Mouse (Mus musculus) layer of hippocampus, adult 18-20 months (tissue): ENCODE measurements around the gene Vegfa. TPM values are rescaled to one million over a fixed set of nuclear protein-coding genes. Genes with fewer than 3 reads are reported as not detected.

ENCODE experiments used
- DNase-seq, 2 experiments: peaks; one replicate each; pipeline ENCODE4 v3.0.0; 2022; ENCODE audit warnings: low spot score in 2 of 2
- total RNA-seq, 2 experiments: library from RNA; stranded (reverse); gene quantifications; 2 replicates each; pipeline ENCODE4 v1.2.3; 2021

Vegfa gene
- total RNA-seq, 2 experiments from 2014 or later: 61.8 to 68.9 TPM

GRCm38 (mm10) chr17:46052146-46052545, 20.0 kb upstream of the Vegfa start:
- DNase-seq: no peak

- DNase-seq: no peak
Measured at GRCm38 (mm10) chr17:46051356-46051755, 19.2 kb upstream of the Vegfa start.

- no peak for DNase-seq
Measured at GRCm38 (mm10) chr17:46049567-46049966, 17.4 kb upstream of the Vegfa start.

DNA sequence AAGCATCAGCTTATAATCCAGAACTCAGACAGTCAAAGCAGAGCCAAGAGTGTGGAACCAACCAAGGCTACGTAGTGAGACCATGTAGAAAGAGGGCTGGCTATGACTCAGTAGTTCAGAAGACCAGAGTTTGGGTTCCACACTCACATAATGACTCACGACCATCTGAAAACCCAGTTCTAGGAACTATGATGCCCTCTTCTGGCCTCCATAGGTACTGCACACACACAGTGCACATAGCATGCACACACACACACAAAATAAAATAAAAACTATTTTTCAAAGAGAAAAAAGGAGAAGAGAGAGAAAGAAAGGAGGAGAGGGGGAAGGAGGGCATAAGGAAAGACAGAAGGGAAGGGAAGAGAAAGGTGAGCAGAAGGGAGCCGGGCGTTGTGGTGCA, 16.0 kb upstream of the Vegfa start:
- DNase-seq: no peak

- DNase-seq: no peak
Measured at GRCm38 (mm10) chr17:46045742-46046141, 13.6 kb upstream of the Vegfa start.

DNA sequence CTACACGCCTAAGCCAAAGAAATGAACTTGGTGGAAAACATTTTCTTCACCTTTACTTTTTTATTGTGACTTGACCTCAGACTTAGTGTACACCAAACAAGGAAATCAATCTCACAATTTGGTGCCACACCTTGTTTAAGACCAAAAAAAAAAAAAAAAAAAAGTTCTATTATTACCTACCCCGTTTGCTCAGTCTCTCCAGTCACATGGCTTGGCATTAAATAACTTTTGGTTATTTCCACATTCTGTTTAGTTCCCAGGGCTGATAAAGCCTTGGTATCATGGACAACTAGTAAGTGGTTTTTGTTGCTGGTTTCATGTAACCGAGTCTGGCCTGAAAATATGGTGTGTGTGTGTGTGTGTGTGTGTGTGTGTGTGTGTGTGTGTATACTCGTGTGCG, 12.8 kb upstream of the Vegfa start:
- no peak for DNase-seq

GRCm38 (mm10) chr17:46042158-46042557, 10.0 kb upstream of the Vegfa start:
- DNase-seq: no peak

- no peak for DNase-seq
Measured at GRCm38 (mm10) chr17:46041679-46042078, 9.5 kb upstream of the Vegfa start.

DNA sequence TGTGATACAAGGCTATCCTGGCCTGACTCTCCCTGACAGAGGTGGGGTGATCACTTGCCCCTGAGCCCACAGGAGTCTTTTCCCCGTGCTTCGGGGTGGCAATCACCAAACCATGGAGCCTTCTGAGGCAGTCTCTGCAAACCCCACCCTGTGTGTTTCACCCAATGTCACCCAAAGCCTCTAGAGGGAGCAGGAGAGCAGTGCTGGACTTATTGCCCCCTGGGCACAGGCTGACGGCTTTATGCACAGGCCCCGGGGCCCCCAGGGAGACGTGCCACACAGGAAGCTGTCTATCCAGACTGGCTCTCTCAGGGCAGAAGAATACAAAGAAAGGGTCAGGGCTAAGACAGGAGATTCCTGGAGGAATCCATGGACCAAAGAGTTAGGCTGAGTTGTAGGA, 9.1 kb upstream of the Vegfa start:
- DNase-seq: peak in 1 of 2 experiments; percentile 25

- DNase-seq: no peak
Measured at GRCm38 (mm10) chr17:46040561-46040960, 8.4 kb upstream of the Vegfa start.

DNA sequence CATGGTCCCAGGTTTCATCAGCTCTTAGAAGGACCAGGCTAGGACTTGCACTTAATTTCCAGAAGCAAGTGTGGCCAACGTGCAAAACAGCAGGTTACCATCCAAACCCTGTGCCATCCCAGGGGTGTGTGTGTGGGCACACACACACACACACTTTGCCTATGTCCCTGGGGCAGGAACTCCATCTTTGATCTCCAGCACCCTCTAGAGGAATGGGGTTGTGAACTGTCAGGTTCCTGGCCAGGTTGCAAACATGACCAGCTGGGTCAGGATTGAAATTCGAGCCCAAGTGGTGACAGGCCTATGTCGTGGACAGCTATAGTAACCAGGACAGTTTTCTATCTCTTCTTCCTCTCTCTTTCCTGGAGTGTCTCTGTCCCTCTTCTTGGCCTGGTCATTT, 6.7 kb upstream of the Vegfa start:
- no peak for DNase-seq

- DNase-seq: no peak
Measured at GRCm38 (mm10) chr17:46036400-46036799, 4.2 kb upstream of the Vegfa start.

DNA sequence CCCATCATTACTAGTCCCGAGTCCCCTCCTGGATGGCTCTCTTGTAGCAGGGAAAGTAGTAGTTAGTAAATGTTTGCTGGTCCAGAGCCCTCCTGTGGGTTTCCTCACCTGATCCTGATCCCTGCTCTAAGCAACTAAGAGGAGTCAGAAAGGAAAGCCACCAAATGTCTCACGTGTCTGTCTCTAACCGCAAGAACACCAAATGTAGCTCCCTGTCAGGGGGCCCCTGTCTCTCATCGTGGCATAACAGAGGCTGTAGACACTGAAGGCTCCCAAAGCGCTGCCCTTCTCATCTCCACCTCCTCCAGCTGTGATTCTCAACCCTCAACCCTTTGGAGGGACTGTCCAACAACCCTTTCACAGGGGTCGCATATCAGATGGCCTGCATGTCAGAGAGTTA, 1.9 kb upstream of the Vegfa start:
- no peak for DNase-seq

DNA sequence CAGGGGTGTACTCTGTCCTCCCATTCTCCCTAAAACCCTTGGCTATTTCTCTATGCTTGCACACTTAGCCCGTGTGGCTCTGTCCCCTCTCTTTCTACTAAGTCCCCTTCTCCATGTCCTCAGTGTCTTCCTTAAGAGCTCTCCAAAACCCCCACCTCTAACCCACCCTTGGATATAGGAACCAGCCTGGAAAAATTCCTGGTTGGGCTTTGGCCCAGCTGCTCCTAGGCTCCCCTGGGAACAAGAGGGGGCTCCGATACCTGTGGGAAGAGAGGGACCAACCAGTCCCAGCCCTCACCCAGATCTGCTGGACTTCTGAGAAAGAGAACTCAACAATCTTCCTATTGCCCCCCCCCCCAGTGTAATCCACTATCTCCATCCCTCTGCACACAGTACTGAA, 1.4 kb upstream of the Vegfa start:
- no peak for DNase-seq

- DNase-seq: no peak
Measured at GRCm38 (mm10) chr17:46033122-46033521, 953 bp upstream of the Vegfa start.

- DNase-seq: peak in 1 of 2 experiments; percentile 50
Measured at GRCm38 (mm10) chr17:46031621-46032211, 453 bp downstream of the Vegfa start.

DNA sequence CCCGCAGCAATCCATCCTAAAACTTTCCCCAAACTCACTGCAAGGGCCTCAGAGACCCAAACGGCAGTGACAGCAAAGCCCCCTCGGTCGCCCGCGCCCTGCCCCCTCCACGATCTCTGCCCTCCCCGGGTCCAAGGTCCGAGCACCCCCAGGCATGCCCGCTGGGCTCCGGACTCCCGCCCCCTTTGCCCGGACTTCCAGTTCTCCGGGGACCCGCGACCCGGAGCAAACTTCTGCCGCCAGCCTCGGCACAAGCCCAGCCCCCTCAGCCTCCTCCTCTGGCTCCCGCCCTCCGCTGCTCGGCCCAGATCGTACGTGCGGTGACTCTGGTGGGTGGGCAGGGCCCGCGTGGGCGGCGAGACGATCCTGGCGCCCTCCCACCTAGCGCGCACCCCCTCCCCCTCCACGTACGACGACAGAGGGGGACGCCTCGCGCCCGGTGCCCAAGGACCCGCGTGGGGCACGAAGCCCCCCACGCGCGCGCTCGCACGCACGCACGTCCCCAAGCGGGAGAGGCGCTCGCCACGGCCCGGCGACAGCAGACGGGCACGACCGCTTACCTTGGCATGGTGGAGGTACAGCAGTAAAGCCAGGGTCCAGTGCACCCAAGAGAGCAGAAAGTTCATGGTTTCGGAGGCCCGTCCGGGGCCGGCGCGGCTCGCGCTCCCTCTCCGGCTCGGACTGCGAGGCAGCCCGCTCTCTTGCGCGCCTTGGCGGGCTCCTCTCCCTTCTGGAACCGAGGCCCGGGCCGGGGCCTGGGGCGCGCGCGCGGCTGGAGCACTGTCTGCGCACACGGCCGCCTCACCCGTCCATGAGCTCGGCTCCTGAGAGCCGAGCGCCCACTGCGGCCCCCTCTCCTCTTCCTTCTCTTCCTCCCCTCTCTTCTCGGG, 1.2 kb downstream of the Vegfa start:
- DNase-seq: peak; percentile 39 to 53

DNA sequence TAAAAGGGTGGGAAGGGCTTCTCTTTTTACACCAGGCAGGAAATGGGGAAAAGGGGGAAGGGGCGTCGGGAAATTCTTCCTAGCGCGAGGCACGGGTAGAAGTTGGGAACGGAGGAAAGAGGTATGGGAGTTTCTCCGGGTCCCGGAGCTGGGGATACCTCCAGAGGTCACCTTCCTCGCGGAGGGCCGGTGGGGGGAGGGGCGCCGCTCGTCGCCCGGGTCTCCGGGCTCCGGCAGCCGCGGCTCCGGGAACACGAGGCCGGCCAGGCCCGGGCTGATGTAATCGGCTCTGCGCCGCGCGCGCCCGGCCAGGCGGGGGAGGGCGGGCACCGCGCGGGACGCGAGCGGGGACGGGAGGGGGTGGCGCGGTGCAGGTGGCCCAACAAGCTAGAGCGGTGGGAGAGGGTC, 1.8 kb downstream of the Vegfa start:
- peak in 1 of 2 experiments; percentile 28 for DNase-seq

DNA sequence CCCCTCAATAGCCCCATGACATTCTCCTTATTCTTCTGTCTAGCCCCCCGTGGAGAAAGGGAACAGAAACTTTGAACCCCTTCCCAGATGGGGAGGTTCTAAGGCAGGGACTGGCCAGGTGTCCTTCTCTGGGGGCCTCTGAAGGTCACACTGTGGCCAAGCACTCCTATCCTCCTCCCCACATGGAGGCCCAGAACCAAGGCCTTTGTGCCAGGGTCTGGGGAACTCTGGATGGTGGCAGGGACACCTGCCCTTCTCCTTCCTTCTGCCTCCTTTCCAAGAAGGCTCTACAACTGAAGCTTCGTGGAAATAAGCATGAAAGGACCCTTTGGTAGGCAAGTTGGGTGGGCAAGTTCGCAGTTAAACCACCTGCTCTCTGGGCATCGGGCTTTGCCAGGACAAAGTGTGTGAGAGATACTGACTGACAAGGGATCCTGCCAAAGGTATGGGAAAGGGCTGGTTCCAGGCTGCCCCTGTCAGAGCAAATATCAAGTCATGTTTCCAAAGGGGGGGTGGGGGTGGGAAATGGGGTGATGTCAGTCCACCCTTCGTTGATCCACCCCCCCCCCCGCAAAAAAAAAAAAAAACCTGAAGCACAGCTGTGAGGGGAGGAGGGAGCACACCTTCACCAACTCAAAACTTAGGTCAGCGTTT, 2.5 kb downstream of the Vegfa start:
- DNase-seq: no peak

- no peak for DNase-seq
Measured at GRCm38 (mm10) chr17:46029052-46029553, 3.1 kb downstream of the Vegfa start.

DNA sequence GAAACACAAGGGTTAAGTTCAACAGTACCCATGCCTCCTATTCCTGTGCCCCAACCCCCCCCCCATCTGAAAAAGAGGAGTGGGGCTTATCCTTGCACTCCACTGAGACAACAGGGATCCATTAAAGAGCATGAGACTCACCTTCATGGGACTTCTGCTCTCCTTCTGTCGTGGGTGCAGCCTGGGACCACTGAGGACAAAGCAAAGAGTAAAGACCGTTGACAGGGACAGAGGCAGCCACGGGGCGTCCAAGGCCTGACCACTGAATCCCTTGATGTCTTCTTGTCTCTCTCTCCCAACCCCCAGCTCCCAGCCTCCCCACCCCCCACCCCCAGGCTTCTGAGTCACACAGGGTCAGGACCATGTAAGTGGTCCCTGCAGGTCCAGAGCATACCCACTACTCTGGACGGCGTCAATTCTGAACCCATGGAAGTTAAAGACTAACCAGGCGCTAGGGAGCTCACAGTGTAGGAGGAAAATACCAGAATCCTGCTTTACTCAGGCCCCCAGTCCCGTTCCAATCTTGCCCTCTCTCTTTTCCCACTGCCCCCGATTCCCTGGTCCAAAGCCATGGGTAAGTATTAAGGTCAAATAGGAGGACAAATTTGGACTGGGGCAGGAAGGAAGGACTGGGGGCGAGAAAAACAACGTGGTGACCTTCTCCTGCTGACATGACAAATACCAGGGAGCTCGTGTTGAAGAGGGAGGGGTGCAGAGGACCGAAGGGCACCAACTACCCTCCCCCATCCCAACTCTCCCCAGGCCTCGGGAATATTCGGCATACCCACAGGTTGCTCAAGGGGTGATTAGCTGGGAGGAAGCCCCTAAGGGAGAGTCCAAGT, 3.7 kb downstream of the Vegfa start:
- no peak for DNase-seq
